In the genomic region with DNA sequence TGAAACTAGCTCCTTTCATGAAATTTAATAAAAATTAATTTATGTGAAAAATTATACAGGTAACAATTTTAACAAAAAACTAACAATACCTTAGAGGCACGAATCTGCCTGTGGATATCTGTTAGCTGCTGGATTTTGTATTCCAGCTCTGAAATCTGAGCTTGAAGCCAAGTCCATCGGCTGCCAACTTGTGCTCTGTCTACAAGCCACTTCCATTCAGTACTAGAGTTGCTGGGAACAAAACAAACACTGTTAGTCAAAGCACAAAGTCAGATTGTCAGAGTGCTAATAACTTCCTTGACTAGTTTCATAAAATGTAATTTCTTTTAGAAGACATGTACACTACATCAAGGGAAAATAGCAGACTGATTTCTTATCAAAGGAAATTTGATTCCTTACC, we compare ENCODE assay signal across 12 mouse cellular contexts. TPM values are rescaled to one million over a fixed set of nuclear protein-coding genes. Genes with fewer than 3 reads are reported as not detected.
DNase-seq lines count a peak whose midpoint lies in the region; ATAC-seq and TF ChIP-seq lines count a peak whose summit lies in the region.
"Had no signal": no experiment of that assay in that cellular context is flagged by ENCODE, and none has a peak within 500 bp of the region (broad histone marks: within the 10 kb centered on the region; RNA-seq: fewer than 3 reads in every experiment).

No protein-coding gene starts in this region.

- peak; percentile 12 for DNase-seq in forebrain, postnatal 0 days
- peak; percentile 17 for DNase-seq in left cerebral cortex, postnatal 4 days
- no peak for DNase-seq in left cerebral cortex, postnatal 25 days (ENCODE audit: low spot score in 2 of 2)
- DNase-seq in gastrocnemius, postnatal 14 days, result peak; percentile 16
- DNase-seq in layer of hippocampus, postnatal 36 days, result peak; percentile 9 to 20
- no peak for DNase-seq in ovary, postnatal 10 days (ENCODE audit: low spot score)
- DNase-seq in midbrain, embryonic 11.5 days (ENCODE audit: low spot score, missing footprints), result no peak
- DNase-seq: kidney, postnatal 4 days had no signal

- no peaks in the 10 kb centered on the region for H3K36me3 ChIP-seq in forebrain, postnatal 0 days (ENCODE audit: insufficient read depth)
- peaks cover 4% of the 10 kb centered on the region; the same call in 1 of the 2 replicates for H3K36me3 ChIP-seq in forebrain, embryonic 16.5 days (ENCODE audit: control insufficient read depth, insufficient read depth)
- no peaks in the 10 kb centered on the region for H3K36me3 ChIP-seq in midbrain, embryonic 11.5 days (ENCODE audit: control insufficient read depth, insufficient read depth, low read length)

- no peak for TF ChIP-seq CTCF in forebrain, postnatal 0 days (IDR thresholded peaks at IDR 0.05; ENCODE audit: low read depth)

- H3K4me1 ChIP-seq in forebrain, postnatal 0 days (ENCODE audit: insufficient read depth), result no peaks in the 10 kb centered on the region
- H3K4me1 ChIP-seq in forebrain, embryonic 16.5 days (replicated peaks; ENCODE audit: control insufficient read depth, insufficient read depth, low read length), result no peaks in the 10 kb centered on the region
- no peaks in the 10 kb centered on the region for H3K4me1 ChIP-seq in midbrain, embryonic 11.5 days (ENCODE audit: control insufficient read depth, insufficient read depth, low read length)
- H3K4me1 ChIP-seq: heart, embryonic 13.5 days had no signal

- intact Hi-C loops in left cerebral cortex, postnatal 4 days (cut with DNase I), result no loop called here
- intact Hi-C loops in left cerebral cortex, postnatal 25 days (cut with DNase I), result no loop called here
- intact Hi-C loops in gastrocnemius, postnatal 14 days (cut with DNase I; ENCODE audit: low total_unique reads), result no loop called here

- no peak overlapping the region for H3K4me2 ChIP-seq in forebrain, postnatal 0 days (ENCODE audit: low read depth)
- H3K4me2 ChIP-seq in forebrain, embryonic 16.5 days (ENCODE audit: low read length), result no peak overlapping the region
- H3K4me2 ChIP-seq in midbrain, embryonic 11.5 days, result no peak overlapping the region
- H3K4me2 ChIP-seq: heart, embryonic 13.5 days had no signal

- H3K27ac ChIP-seq in forebrain, postnatal 0 days (ENCODE audit: low read depth, low read length), result no peak overlapping the region
- no peak overlapping the region for H3K27ac ChIP-seq in forebrain, embryonic 16.5 days (ENCODE audit: low read length)
- H3K27ac ChIP-seq in midbrain, embryonic 11.5 days (ENCODE audit: low read depth, low read length), result no peak overlapping the region
- H3K27ac ChIP-seq: heart, embryonic 13.5 days had no signal

- no peaks in the 10 kb centered on the region for H3K9me3 ChIP-seq in forebrain, postnatal 0 days (ENCODE audit: low read length)
- H3K9me3 ChIP-seq in forebrain, embryonic 16.5 days (ENCODE audit: control insufficient read depth, low read length), result no peaks in the 10 kb centered on the region
- H3K9me3 ChIP-seq in midbrain, embryonic 11.5 days (ENCODE audit: control insufficient read depth, low read length), result no peaks in the 10 kb centered on the region
- H3K9me3 ChIP-seq: heart, embryonic 13.5 days had no signal

- H3K27me3 ChIP-seq in forebrain, postnatal 0 days (ENCODE audit: insufficient read depth, low read length), result no peaks in the 10 kb centered on the region
- H3K27me3 ChIP-seq in forebrain, embryonic 16.5 days (replicated peaks; ENCODE audit: control insufficient read depth, insufficient read depth, low read length), result no peaks in the 10 kb centered on the region
- H3K27me3 ChIP-seq in midbrain, embryonic 11.5 days (ENCODE audit: control insufficient read depth, insufficient read depth, low read length), result no peaks in the 10 kb centered on the region
- H3K27me3 ChIP-seq: heart, embryonic 13.5 days; Patski had no signal

- no peak overlapping the region for H3K4me3 ChIP-seq in forebrain, postnatal 0 days (ENCODE audit: low read depth, low read length)
- no peak overlapping the region for H3K4me3 ChIP-seq in forebrain, embryonic 16.5 days (replicated peaks; ENCODE audit: low read length)
- no peak overlapping the region for H3K4me3 ChIP-seq in midbrain, embryonic 11.5 days (ENCODE audit: low read depth, low read length)
- H3K4me3 ChIP-seq: heart, embryonic 13.5 days had no signal

- no peak overlapping the region for H3K9ac ChIP-seq in forebrain, postnatal 0 days
- H3K9ac ChIP-seq in forebrain, embryonic 16.5 days (replicated peaks; ENCODE audit: low read depth, low read length), result no peak overlapping the region
- H3K9ac ChIP-seq in midbrain, embryonic 11.5 days (ENCODE audit: low read length), result no peak overlapping the region
- H3K9ac ChIP-seq: heart, embryonic 13.5 days had no signal

- ATAC-seq in forebrain, postnatal 0 days, result no peak
- ATAC-seq in forebrain, embryonic 16.5 days, result no peak
- ATAC-seq in midbrain, embryonic 11.5 days (ENCODE audit: low FRiP score), result no peak
- ATAC-seq: CD4-positive, CD25-positive, alpha-beta regulatory T cell, adult 4 months; Patski had no signal

- WGBS in forebrain, postnatal 0 days, result 58% methylated on average over 2 of the region's 2 CpGs
- WGBS in forebrain, embryonic 16.5 days, result 66% methylated on average over 2 of the region's 2 CpGs
- WGBS in midbrain, embryonic 11.5 days, result 86% methylated on average over 2 of the region's 2 CpGs

RNA-seq across cellular contexts. Expression of a gene that starts 39.5 kb away (rescaled TPM):
- 29.9 and 35.2 TPM in 2 replicates for total RNA-seq in forebrain, postnatal 0 days (2014; rRNA removed)
- polyA plus RNA-seq in forebrain, postnatal 0 days (2015; fragmentation: Nextera tagmentation; extraction: Ambion mirVana), result 4.6 and 7.4 TPM in 2 replicates
- 15.0 and 15.5 TPM in 2 replicates for polyA plus RNA-seq in forebrain, embryonic 16.5 days (2015; fragmentation: Nextera tagmentation; extraction: Ambion mirVana)
- total RNA-seq in left cerebral cortex, postnatal 4 days (2021), result 10 to 100 TPM; 17.5 to 19.8 TPM
- 10 to 100 TPM; 12.5 to 15.9 TPM for total RNA-seq in left cerebral cortex, postnatal 25 days (2021)
- 10 to 100 TPM; 17.2 to 18.8 TPM for total RNA-seq in gastrocnemius, postnatal 14 days (2021)
- total RNA-seq in layer of hippocampus, postnatal 36 days (2021), result 10 to 100 TPM; 22.2 to 26.0 TPM
- 7.8 and 10.7 TPM in 2 replicates for polyA plus RNA-seq in midbrain, embryonic 11.5 days (2014; fragmentation: Nextera tagmentation; extraction: Ambion mirVana)

Comparison
In these comparisons a context has a peak if more than half of its experiments do, and no peak if none do; other contexts are left out.
1. DNase-seq: peak in forebrain, postnatal 0 days (single experiment), left cerebral cortex, postnatal 4 days (single experiment), gastrocnemius, postnatal 14 days (single experiment) and layer of hippocampus, postnatal 36 days (2 of 2); none in left cerebral cortex, postnatal 25 days (0 of 2), ovary, postnatal 10 days (single experiment) and midbrain, embryonic 11.5 days (single experiment).